Mouse (Mus musculus) thymus, adult 18-20 months (tissue): ENCODE data around the gene Lrrc4.

Source experiments
- DNase-seq, 2 experiments: peaks; one replicate each; pipeline ENCODE4 v3.0.0; 2022; ENCODE audit warnings: mixed read lengths in 2 of 2

Gene Lrrc4

GRCm38 (mm10) chr6:28822296-28822695 lies 9.3 kb downstream of the Lrrc4 start:
- DNase-seq, result no peak

DNA sequence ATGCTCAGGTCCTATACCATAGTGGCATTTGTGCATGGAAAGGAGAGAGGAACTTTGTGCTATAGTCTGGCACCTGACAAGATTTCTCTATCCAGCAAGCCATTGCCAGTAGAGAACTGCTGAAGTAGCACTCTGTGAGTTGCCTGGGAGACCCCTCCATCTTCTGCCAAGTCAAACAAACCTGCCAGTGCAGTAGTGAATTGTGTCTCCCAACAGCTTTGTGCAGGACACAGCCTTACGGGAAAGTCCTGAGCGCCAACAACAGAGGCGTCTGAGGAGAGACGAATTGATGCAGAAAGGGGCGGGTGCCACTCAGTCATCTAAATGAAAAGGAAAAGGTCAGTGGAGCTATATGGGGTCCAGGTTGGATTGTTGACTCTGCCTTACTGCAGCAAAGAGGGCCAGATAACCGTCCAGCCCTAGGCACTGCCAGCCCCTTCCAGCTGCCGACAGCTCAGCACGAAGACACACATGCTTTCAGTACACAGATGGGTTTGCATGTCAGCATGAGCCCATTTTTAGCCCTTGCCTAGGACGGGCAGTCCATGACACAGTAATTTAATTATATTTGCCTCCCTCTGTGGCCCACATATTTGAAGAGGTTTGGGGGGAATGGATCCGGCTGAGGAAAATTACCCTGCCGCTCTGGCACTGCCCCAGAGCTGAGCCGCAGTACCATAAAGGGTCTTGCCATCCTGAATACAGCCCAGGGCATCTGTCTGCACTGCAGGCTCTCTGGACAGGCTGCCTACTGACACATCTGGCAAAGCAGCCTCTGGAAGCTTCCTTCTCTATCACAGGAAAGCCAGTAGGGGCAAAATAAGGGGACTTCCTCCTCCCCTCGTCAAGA lies 11.8 kb downstream of the Lrrc4 start:
- DNase-seq, result no peak

GRCm38 (mm10) chr6:28817039-28817438 lies 14.5 kb downstream of the Lrrc4 start:
- DNase-seq, result no peak

GRCm38 (mm10) chr6:28814895-28815294 lies 16.7 kb downstream of the Lrrc4 start:
- no peak for DNase-seq

GRCm38 (mm10) chr6:28813057-28813456 lies 18.5 kb downstream of the Lrrc4 start:
- DNase-seq, result no peak

DNA sequence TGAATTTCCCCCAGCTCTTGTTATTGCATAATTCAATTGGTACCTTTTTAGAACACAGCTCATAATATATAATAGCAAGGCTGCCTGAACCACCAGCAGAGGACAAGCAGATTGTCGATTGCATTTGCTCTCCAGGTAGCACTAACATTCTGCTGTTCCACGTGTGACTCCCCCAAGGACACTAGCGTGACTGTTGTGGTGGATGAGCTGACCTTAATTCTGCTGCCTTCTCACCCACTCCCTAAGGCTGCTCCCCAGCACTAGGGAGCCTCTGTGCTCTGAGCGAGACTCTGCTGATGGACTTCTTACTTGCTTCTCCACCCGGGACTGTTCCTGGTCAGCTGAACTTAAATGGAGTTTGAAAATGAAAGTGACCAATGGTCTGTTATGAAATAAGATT lies 26.8 kb downstream of the Lrrc4 start:
- DNase-seq, result no peak

GRCm38 (mm10) chr6:28803678-28804279 lies 27.8 kb downstream of the Lrrc4 start:
- DNase-seq, result no peak

DNA sequence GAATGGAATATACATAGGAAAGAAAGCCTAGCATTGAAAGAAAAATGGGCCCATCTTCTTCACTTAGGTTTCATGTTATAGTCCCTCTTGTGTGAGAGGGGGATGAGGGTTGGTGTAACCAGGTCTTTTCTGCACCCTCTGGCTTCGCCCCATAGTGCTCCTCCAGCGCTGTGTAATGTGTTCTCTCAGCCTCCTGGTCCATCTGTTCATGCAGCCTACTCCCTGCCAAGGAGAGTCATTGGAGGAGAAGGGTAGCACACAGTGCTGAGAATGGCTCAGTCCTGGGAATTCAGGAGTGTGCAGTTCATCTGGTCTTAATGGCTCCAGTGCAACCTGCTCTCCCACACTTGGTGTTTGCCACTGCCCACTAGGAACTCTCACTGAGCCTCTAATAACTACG lies 30.6 kb downstream of the Lrrc4 start:
- DNase-seq, result no peak

DNA sequence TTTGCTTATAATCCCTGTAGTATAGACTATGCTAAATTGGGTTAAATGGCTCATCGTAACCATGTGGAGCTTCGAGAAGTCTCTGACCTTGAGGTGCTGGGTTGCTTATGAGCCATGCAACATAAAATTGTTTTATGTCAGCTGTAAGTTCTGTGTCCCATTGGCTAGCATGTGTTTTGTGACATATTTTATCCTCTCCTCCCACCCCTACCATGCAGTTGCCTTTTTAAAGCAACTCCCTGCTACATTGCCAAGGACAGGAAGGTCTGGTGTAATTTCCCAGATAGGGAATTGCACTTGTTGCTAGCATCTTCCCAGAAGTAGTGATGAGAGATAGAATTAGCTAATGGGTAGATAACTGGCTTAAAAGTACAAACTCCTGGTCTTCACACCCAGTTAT lies 31.7 kb downstream of the Lrrc4 start:
- no peak for DNase-seq

DNA sequence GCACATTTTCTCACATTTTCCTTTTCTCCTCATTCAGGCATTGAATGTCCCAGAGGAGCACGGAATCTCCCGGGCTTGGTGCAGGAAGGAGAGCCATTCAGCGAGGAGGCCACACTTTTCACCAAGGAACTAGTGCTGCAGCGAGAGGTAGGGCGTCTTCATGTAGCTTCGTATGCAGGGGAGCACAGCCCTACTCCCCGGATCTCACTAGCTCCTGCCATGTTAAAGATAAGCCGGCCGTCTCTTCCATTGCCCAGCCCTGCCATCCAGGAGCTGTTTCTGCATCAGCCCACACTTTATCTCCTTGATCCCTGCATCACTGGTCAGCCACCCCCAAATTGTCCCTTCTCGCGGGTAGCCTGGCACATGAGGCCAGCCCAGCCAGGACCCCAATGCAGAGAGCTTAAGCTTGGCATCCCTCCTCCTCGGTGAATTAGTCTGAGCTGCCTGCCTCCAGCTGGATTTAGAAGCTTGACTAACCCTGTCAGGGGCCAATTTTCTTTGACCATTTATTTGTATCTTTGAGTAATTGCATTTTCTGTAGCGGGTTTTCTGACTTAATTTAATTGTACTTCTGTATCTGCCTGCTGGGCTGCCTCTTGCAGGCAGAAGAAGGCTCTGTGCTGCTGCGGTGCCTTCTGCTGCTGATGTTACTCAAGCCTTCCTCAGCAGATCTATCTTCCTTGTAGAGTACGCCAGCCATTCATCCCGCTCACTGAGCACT lies 35.6 kb downstream of the Lrrc4 start:
- no peak for DNase-seq

DNA sequence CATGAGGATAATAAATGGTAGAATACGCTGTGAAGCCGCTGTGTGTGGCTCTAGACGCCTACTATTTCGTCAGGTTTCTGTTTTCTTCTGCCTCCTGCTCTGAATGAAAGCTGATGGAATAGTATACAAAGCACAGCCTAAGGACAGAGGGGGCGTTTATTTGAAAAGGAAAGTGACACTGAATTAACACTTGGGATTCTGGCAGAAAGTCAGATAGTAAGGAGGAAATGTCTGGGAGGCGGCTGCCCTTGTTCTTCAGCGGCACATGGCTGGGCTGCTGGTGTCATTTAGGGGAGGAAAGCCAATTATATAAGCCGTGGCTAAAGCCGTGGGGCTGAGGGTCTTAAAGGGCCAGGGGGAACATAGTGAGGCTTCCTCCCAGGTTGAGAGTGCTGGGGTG lies 36.2 kb downstream of the Lrrc4 start:
- DNase-seq, result no peak

DNA sequence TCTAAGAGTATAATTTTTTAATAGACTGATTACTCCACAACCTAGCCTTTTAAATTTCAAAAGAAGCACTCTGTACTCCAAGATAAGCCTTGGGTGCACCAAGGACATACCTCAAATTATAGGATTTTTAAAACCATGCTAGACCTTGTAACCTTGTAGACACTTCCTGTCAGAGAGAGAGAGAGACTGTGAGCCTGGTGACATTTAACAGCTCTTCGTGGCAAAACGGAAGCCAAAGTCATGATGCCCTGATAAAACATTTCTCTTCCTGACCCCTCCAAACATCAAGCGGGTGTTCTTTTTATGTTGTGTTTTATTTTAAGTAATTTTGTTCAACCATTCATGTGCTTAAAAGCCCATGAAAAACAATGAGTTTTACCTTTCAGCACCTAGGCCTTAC lies 39.7 kb downstream of the Lrrc4 start:
- DNase-seq, result no peak

- DNase-seq, result no peak
These were observed 40.4 kb downstream of the Lrrc4 start for GRCm38 (mm10) chr6:28791183-28791582.

DNA sequence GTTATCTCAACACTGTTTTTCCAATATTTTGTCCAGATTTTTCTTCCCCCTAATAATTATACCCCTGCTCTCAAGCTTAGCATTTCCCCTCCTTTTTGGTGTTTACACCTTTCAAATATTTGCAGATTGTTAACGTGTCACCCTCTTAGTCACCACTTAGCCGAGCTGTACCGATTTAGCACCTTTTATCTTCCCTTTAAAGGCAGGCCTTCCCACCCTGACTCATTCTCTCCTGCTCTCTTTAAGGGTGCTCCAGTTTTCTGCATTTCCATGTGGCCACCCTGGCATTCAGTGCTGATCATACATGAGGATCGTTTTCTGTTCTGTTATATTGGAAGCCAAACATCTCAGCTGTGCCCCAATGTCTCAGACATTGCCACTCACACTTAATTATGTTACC lies 41.9 kb downstream of the Lrrc4 start:
- DNase-seq, result no peak

GRCm38 (mm10) chr6:28787133-28787532 lies 44.4 kb downstream of the Lrrc4 start:
- no peak for DNase-seq

GRCm38 (mm10) chr6:28785770-28786169 lies 45.8 kb downstream of the Lrrc4 start:
- DNase-seq, result no peak

- DNase-seq, result no peak
These were observed 47.6 kb downstream of the Lrrc4 start for GRCm38 (mm10) chr6:28783953-28784352.

GRCm38 (mm10) chr6:28783082-28783647 lies 48.4 kb downstream of the Lrrc4 start:
- DNase-seq, result no peak

- DNase-seq, result no peak
These were observed 49.9 kb downstream of the Lrrc4 start for GRCm38 (mm10) chr6:28781696-28782095.

DNA sequence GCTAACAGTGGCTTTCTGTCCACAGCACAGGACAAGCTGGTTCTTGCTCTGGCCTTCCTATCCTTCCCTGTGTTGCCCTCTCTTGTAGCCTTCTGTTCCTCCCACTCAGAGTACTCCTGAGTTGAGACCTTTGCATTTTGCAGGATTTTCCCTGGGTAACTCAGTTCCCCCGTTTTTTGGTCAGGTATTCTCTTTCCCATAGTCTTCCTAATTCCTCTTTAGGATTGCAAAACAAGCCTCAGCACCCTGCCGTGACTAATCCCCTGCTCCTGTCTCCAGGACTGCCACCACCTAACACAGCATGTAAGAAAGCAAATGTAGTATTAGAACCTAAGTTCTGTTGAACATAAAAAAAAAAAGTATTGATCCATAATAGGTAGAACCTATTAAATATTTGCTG lies 60.2 kb downstream of the Lrrc4 start:
- DNase-seq, result no peak

DNA sequence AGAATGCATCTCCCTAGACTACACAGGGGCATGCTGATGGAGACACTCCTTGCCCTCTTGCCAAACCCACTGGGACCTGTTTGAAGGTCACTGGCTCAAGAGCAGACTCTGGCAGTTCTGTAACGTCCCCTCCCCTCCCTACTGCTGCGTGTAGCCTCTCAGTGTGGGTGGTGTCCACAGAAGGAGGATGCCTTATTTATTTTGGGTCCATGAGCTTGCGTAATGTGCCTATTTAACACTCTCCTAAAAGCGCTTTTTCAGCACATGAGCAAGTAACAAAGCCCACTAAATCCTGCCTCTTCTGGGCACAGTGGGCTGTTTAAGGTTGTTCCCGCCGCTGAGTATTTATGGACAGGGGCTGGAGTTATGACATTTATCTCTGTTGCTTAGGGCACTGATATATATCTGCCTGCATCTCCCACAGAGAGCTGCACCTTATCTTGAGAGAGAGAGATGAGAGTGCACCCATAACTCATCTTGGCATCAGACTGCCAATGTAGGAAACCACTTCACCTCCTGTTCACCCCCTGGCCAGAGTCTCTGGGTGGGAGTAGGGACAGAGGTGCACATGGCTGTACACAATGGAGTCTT lies 63.6 kb downstream of the Lrrc4 start:
- no peak for DNase-seq

DNA sequence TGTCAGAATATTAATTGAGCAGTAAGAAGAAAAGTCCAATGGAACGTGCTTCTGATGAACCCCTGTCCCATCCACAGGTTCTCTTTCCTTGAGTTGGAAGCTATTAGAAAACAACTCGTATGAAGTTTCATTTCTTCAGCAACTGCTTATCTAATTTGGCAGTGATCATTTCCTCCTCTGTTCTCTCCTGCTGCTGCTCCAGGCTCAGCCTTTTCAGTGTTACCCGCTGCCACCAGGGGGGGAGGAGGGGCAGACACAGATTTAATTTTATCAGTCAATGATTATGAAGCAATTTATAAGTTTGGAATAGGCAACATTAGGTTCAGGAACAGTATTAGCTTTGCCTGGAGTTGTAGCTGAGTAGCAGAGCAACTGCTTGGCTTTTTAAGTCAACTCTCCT lies 64.9 kb downstream of the Lrrc4 start:
- no peak for DNase-seq

GRCm38 (mm10) chr6:28762132-28762775 lies 69.3 kb downstream of the Lrrc4 start:
- DNase-seq, result no peak
